Mouse (Mus musculus) CH12.LX (cell line): ENCODE data around the gene Ube2d2b. TPM values are rescaled to one million over a fixed set of nuclear protein-coding genes. Genes with fewer than 3 reads are reported as not detected.
A peak's percentile ranks its signal among the peaks of the same experiment; 100 is the strongest.

Source experiments
- DNase-seq: peaks from one replicate; pipeline ENCODE4 v3.0.0-alpha.2; 2013; ENCODE audit errors: extremely low read depth
- H3K27ac ChIP-seq: 2 replicates; pipeline ENCODE4 v1.5.1; 2012; ENCODE audit warnings: low read depth, mild to moderate bottlenecking, control low read depth, moderate library complexity; ENCODE audit not compliant: insufficient read depth
- H3K27me3 ChIP-seq: replicated peaks from 2 replicates; pipeline ENCODE3; 2012; ENCODE audit warnings: inconsistent platforms
- H3K36me3 ChIP-seq, 2 experiments: replicated peaks in 1 of 2; 2 replicates each; pipeline versions ENCODE3 to v1.6.1; 2012; ENCODE audit warnings: inconsistent platforms in 1 of 2, low read length in 1 of 2, mild to moderate bottlenecking in 1 of 2, mixed read lengths in 1 of 2, moderate library complexity in 1 of 2; ENCODE audit not compliant: control insufficient read depth in 1 of 2, insufficient read depth in 1 of 2
- H3K4me1 ChIP-seq, 2 experiments: 2 replicates each; pipeline ENCODE4 v1.6.1; 2012; ENCODE audit warnings: inconsistent platforms in 1 of 2, moderate library complexity in 1 of 2; ENCODE audit not compliant: insufficient read depth in 2 of 2, control insufficient read depth in 1 of 2
- H3K4me2 ChIP-seq: 2 replicates; pipeline ENCODE4 v1.6.1; 2012; ENCODE audit warnings: low read depth, mild to moderate bottlenecking, control low read depth; ENCODE audit not compliant: poor library complexity, insufficient read depth, severe bottlenecking
- H3K4me3 ChIP-seq, 3 experiments: fragments of 150-350 bp in 1 of 3; sonication (generic) in 1 of 3; replicated peaks in 1 of 3; 2 replicates each; pipeline versions ENCODE3 to v1.5.1; 2011 to 2012; ENCODE audit warnings: low read depth in 2 of 3, low read length in 2 of 3, mild to moderate bottlenecking in 2 of 3, moderate library complexity in 2 of 3, control low read depth in 1 of 3, improper control_type of control experiment in 1 of 3, inconsistent platforms in 1 of 3, mixed read lengths in 1 of 3; ENCODE audit not compliant: poor library complexity in 1 of 3
- H3K79me2 ChIP-seq: replicated peaks from 2 replicates; pipeline ENCODE4 v1.6.1; 2012; ENCODE audit warnings: mild to moderate bottlenecking, moderate library complexity; ENCODE audit not compliant: control insufficient read depth, poor library complexity, insufficient read depth, severe bottlenecking; ENCODE audit errors: extremely low read depth
- H3K9ac ChIP-seq: 2 replicates; pipeline ENCODE4 v1.6.1; 2012; ENCODE audit warnings: low read depth, mild to moderate bottlenecking, control low read depth, moderate library complexity; ENCODE audit not compliant: insufficient read depth
- H3K9me3 ChIP-seq: replicated peaks from 2 replicates; pipeline ENCODE3; 2012; ENCODE audit warnings: low read length, inconsistent platforms, mixed read lengths
- BHLHE40 ChIP-seq: IDR thresholded peaks from 2 replicates; pipeline ENCODE4 v1.6.1; 2011; ENCODE audit warnings: mild to moderate bottlenecking, low read depth, low read length, improper control_type of control experiment
- CHD1 ChIP-seq: IDR thresholded peaks from 2 replicates; pipeline ENCODE4 v1.6.1; 2012; ENCODE audit warnings: low read depth, low read length, improper control_type of control experiment, inconsistent platforms
- CTCF ChIP-seq, 2 experiments: IDR thresholded peaks in 1 of 2; conservative IDR thresholded peaks in 1 of 2; 2 replicates each; pipeline ENCODE4 v1.5.1; 2011 to 2012; ENCODE audit warnings: low read depth in 2 of 2, low read length in 2 of 2, improper control_type of control experiment in 1 of 2, inconsistent platforms in 1 of 2, mild to moderate bottlenecking in 1 of 2, moderate library complexity in 1 of 2
- EP300 ChIP-seq: IDR thresholded peaks from 2 replicates; pipeline ENCODE4 v1.6.1; 2011; ENCODE audit warnings: low read length, improper control_type of control experiment
- IRF4 ChIP-seq: IDR thresholded peaks from 2 replicates; pipeline ENCODE4 v1.6.1; 2014; ENCODE audit warnings: low read depth, mild to moderate bottlenecking, inconsistent platforms, low read length, improper control_type of control experiment
- JUND ChIP-seq: conservative IDR thresholded peaks from 2 replicates; pipeline ENCODE4 v1.6.1; 2011; ENCODE audit warnings: low read depth, low read length, improper control_type of control experiment
- KAT2A ChIP-seq: IDR thresholded peaks from 2 replicates; pipeline ENCODE4 v1.6.1; 2012; ENCODE audit warnings: low read length, improper control_type of control experiment, inconsistent platforms; ENCODE audit not compliant: insufficient replicate concordance
- MAX ChIP-seq: IDR thresholded peaks from 2 replicates; pipeline ENCODE4 v1.6.1; 2011; ENCODE audit warnings: low read length, improper control_type of control experiment
- MXI1 ChIP-seq: IDR thresholded peaks from 2 replicates; pipeline ENCODE4 v1.6.1; 2011; ENCODE audit warnings: mild to moderate bottlenecking, low read depth, low read length, improper control_type of control experiment
- MYC ChIP-seq: IDR thresholded peaks from 2 replicates; pipeline ENCODE4 v1.6.1; 2011; ENCODE audit warnings: low read depth, mild to moderate bottlenecking, improper control_type of control experiment, low read length
- NELFE ChIP-seq: IDR thresholded peaks from 2 replicates; pipeline ENCODE4 v1.6.1; 2011; ENCODE audit warnings: low read depth, low read length, improper control_type of control experiment
- POLR2A ChIP-seq: IDR thresholded peaks from 2 replicates; pipeline ENCODE4 v1.6.1; 2011; ENCODE audit warnings: low read depth, mild to moderate bottlenecking, improper control_type of control experiment, low read length
- RAD21 ChIP-seq: IDR thresholded peaks from 2 replicates; pipeline ENCODE4 v1.6.1; 2011; ENCODE audit warnings: low read depth, mild to moderate bottlenecking, low read length, improper control_type of control experiment, moderate library complexity
- RCOR1 ChIP-seq: conservative IDR thresholded peaks from 2 replicates; pipeline ENCODE4 v1.6.1; 2012; ENCODE audit warnings: low read depth, mild to moderate bottlenecking, inconsistent platforms, low read length, improper control_type of control experiment
- SIN3A ChIP-seq: IDR thresholded peaks from 2 replicates; pipeline ENCODE4 v1.6.1; 2012; ENCODE audit warnings: low read length, improper control_type of control experiment, inconsistent platforms
- SMC3 ChIP-seq: IDR thresholded peaks from 2 replicates; pipeline ENCODE4 v1.6.1; 2011; ENCODE audit warnings: low read depth, low read length, improper control_type of control experiment
- TBP ChIP-seq: conservative IDR thresholded peaks from 2 replicates; pipeline ENCODE4 v1.6.1; 2011; ENCODE audit warnings: low read depth, low read length, improper control_type of control experiment
- USF1 ChIP-seq: IDR thresholded peaks from 2 replicates; pipeline ENCODE4 v1.6.1; 2014; ENCODE audit warnings: low read depth, mild to moderate bottlenecking, inconsistent platforms, low read length, improper control_type of control experiment
- ZC3H11A ChIP-seq: IDR thresholded peaks from 2 replicates; pipeline ENCODE4 v1.6.1; 2012; ENCODE audit warnings: low read depth, mild to moderate bottlenecking, inconsistent platforms, low read length, improper control_type of control experiment
- ZKSCAN1 ChIP-seq: IDR thresholded peaks from 2 replicates; pipeline ENCODE4 v1.6.1; 2012; ENCODE audit warnings: low read depth, inconsistent platforms, low read length, improper control_type of control experiment, borderline replicate concordance
- dilution Hi-C: fragments of 300-500 bp; cut with MboI; formaldehyde crosslinking; loops from 2 replicates; pipeline ENCODE4 v1.14.3; 2020; ENCODE audit warnings: low sequenced_read_pairs; ENCODE audit not compliant: extremely low pct_unique_long_range_greater_than_20kb, extremely low pct_ligation_motif_present
- in situ Hi-C: fragments of 300-500 bp; cut with MboI; formaldehyde crosslinking; loops from 3 replicates; pipeline ENCODE4 v1.14.3; 2019; ENCODE audit warnings: low sequenced_read_pairs, low pct_ligation_motif_present, low pct_unique_long_range_greater_than_20kb, mixed read lengths
- polyA plus RNA-seq: library from polyadenylated mRNA; unstranded; fragments of >175 nt; gene quantifications from 2 replicates; pipeline ENCODE4 v1.2.1, GENCODE M21; 2012; ENCODE audit warnings: low read depth; ENCODE audit not compliant: insufficient read length
- total RNA-seq, 2 experiments: library from RNA; depleted of rRNA; stranded (reverse); fragments of 300-350 nt in 1 of 2; fragments of >200 nt in 1 of 2; gene quantifications; 2 replicates each; pipeline ENCODE4 v1.2.3; 2012 to 2014

The Ube2d2b gene
- total and polyA plus RNA-seq, 3 experiments: not detected

- Histone ChIP-seq H3K9me3 (no peaks in the 10 kb centered on the region), H3K27me3 (no peaks in the 10 kb centered on the region)
- dilution Hi-C loops: no loop called here
These were observed 36.6 kb upstream of the Ube2d2b start for GRCm38 (mm10) chr5:107793258-107793657.

GRCm38 (mm10) chr5:107793927-107794326 lies 36.0 kb upstream of the Ube2d2b start:
- H3K4me2 ChIP-seq: no peak overlapping the region
- H3K9ac ChIP-seq: no peak overlapping the region
- H3K4me1 ChIP-seq: no peaks in the 10 kb centered on the region
- TF ChIP-seq CHD1 (no peak), MYC (0 out of 2 replicates have a peak, but pooled peaks have one; percentile 58), CTCF (conservative IDR thresholded peaks at IDR 0.05 in 1 of 2, IDR thresholded peaks at IDR 0.05 in 1 of 2; ENCODE audit: low read depth in 2 of 2, low read length in 2 of 2) (peak in 1 of 2 experiments; percentile 79; a peak in 2 of 4 replicates), USF1 (no peak), MAX (no peak), BHLHE40 (peak; percentile 38; the same call in 1 of the 2 replicates), RAD21 (peak; percentile 85), TBP (no peak), ZC3H11A (peak; percentile 39), SMC3 (peak; percentile 75), JUND (no peak)
- dilution Hi-C loops: no loop called here
- peak; percentile 31 for DNase-seq
- H3K36me3 ChIP-seq: peaks cover 0 to 8% of the 10 kb centered on the region in 2 experiments
- in situ Hi-C loops: loop anchor here (10.0 kb wide), 1 partner anchor 91 kb away; no protein-coding TSS in a partner anchor
- H3K9me3 ChIP-seq: no peaks in the 10 kb centered on the region
- no peaks in the 10 kb centered on the region for H3K79me2 ChIP-seq
- no peak overlapping the region for H3K4me3 ChIP-seq
- H3K27ac ChIP-seq: no peak overlapping the region
- H3K27me3 ChIP-seq: no peaks in the 10 kb centered on the region

More at GRCm38 (mm10) chr5:107793258-107793657, 36.6 kb upstream of the Ube2d2b start:
- no peak for DNase-seq
- H3K4me1 ChIP-seq: no peaks in the 10 kb centered on the region
- H3K9ac ChIP-seq: no peak overlapping the region
- no peak for TF ChIP-seq EP300
- no peak for TF ChIP-seq POLR2A
- no peak for TF ChIP-seq RCOR1
- no peak for TF ChIP-seq USF1
- TF ChIP-seq MXI1: no peak
- TF ChIP-seq IRF4: no peak
- no peak for TF ChIP-seq SIN3A
- no peak for TF ChIP-seq MYC
- TF ChIP-seq ZKSCAN1: no peak
- no peak for TF ChIP-seq CTCF (conservative IDR thresholded peaks at IDR 0.05 in 1 of 2, IDR thresholded peaks at IDR 0.05 in 1 of 2; ENCODE audit: low read depth in 2 of 2, low read length in 2 of 2)
- no peak for TF ChIP-seq NELFE
- TF ChIP-seq SMC3: no peak
- TF ChIP-seq JUND: no peak
- no peak for TF ChIP-seq KAT2A
- in situ Hi-C loops: loop anchor here (10.0 kb wide), 1 partner anchor 92 kb away; no protein-coding TSS in a partner anchor
- H3K79me2 ChIP-seq: no peaks in the 10 kb centered on the region
- H3K4me3 ChIP-seq: no peak overlapping the region
- H3K4me2 ChIP-seq: no peak overlapping the region
- H3K27ac ChIP-seq: no peak overlapping the region
- H3K36me3 ChIP-seq: peaks cover 0 to 8% of the 10 kb centered on the region in 2 experiments
